Mouse (Mus musculus): ENCODE results near the gene Pde4d.

Pde4d gene

DNA sequence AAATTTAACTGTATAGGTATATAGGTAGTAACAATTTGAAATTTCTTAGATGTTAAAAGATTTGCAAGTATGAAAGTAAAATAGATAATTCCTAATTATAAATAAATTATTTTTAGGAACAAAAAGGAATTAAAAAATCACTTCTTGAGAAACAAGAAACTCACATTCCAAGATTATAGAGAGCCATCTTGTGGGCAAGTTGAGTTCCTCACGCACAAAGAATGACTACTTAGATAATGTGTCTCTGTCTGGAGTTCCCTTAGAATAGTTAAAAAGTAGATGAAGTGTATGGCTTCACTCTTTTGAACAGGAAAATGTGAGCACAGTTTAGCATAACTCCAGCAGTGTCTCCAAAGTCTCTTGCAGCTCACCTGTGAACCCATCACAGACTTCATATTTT lies 1155.4 kb downstream of the Pde4d start:
- no peak for DNase-seq

DNA sequence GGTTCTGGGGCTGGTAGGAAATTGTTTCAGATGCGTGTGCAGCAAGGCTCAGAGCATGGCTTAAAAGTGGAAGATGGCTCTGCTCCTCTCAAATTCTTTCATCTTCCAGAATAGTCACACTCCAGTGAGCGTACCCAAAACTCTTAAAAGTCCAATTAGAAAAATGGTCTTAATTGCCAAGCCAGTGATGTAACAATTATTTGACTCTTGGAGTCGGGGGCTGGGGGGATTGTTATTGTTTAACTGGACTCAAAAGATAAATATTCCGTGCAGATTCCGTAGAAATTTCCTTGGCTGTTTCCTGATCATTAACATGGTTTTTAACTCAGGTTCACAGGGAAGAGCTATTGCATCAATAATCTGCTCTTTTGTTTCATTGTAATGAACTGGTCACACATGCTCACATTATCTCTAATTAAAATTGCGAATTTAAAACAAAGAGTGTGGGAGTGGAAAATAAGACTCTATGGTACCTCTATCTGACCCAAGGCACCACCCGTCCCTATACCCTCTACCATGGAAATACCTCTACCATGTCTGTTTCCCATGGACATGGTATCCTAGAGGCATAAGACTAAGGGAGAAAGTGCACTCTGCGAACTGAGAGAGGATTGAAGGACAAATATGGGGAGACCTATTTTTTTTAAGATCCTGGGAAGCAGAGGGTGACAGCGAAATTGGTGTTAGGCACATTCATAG lies 1159.5 kb downstream of the Pde4d start:
- no peak for DNase-seq

DNA sequence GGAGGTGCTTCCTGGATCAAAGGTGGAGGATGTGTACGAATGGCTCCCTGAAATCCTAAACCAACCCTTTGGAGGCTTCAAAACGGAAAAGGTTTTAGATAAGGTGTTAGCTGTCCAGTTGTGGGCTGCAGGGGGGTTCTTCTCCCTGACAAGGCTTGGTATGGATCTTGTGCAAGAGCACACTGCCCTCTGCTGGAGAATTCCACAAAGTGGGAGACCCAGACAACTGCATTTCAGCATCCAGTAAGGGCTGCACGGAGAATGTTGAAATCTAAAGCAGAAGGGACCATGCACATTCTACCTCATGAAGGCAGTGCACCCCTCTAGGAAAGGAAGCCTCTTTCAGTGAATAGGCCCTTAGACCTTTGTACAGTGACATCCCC lies 1160.0 kb downstream of the Pde4d start:
- DNase-seq, result peak; percentile 53

DNA sequence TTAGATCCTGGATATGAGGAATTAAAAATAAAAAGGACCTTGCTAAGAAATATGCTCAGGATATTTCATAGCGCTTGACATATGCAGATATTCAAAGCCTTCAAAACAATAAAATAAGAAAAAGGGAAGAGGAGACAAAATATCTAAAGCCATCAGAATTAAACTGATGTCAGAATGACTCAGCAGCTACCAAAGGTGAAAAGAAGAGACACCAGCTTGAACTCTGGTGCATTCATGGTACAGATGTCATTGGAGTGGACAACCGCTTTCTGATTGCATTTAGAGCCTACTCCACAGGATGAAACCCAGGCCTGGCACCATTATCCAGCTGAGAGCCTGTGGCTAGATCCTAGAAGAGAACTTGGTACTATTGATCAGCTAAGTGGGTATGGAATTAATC lies 1161.0 kb downstream of the Pde4d start:
- DNase-seq, result no peak

DNA sequence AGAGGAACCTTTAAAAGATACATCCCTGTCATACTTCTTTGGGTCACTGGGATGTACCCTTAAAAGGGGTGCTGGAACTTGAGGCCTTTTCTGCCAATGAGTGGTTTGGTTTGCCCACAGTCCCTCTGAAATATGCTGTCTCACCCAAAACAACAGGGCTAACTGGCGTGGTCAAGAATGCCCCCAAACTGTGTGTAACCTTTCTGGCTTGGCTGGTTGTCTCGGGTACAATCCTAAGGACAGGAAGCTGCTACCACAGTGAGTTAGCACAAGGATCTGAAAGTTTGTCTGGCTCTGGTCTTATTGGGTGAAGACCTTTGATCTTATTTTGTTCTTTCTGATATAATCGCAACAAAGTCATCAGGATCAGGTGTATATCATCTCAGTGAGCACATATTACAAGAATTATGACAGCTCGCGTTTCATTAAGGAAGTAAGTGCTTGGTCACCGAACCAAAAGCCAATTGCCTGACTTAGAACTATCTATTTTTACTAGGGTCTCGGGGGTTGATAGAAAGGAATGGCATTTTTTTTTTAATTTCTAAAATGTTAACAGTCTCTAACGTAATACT lies 1165.6 kb downstream of the Pde4d start:
- no peak for DNase-seq

DNA sequence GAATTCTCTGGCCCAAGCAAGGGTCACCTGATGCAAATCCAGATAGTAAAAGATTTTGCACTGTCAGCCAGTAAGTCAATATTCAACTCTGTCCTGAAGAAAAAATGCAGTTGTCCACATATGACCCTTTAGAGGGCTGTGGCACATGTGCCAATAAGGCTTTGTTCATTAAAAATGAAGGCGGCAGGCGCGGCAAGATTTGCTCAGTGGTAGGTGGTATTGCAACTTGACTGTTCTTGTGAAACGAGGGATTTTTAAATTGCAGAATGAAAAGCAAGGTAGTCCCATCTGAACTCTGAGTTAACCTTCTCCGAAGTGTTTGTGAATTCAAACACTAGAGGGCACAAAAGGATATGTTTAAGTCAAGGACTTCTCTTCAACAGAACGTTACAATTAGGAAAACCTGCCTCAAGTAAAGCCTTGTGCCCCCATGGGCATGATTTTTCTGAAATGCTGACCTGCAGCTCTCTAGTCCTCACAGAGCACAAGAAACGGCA lies 1166.1 kb downstream of the Pde4d start:
- DNase-seq, result no peak

DNA sequence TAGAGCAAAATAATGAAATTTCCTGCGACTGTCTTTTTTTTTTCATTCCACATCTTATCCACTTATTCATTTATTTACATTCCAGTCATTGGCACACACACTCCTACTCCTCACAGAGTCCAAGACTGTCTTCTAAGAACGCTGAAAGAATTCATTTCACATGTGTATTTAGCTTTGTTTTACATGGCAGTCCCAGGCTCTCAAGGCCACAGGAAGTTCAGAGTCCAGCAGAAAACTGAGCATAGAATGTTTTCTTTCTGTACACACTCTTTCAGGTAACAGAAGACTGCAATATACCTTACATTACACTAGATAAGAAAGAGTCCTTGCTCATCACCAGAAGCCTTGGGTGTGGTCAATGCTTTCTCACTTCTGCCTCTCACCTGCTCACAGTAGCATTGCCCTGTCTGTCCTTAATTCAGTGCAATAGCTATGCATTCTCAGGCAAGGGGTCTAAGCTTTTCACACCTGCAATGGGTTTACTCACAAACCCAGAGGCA lies 1169.5 kb downstream of the Pde4d start:
- DNase-seq, result no peak

DNA sequence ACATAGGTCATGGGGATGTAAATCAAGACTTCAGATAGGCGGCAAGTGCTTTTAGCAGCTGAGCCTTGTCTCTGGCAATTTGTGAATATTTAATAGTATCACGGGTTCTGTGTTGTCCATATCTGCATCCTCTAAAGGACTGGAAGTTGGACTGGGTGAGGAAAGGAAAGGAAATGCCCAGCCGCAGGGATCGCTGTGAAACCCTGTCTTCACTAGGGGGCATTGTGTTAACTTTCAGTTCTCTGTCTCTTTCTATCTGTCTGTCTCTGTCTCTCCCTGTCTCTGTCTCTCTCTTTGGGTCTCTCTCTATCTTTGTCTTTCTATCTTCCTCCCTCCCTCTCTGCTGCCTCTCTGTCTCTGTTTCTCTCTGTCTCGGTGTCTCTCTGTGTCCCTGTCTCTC lies 1172.5 kb downstream of the Pde4d start:
- DNase-seq, result no peak

DNA sequence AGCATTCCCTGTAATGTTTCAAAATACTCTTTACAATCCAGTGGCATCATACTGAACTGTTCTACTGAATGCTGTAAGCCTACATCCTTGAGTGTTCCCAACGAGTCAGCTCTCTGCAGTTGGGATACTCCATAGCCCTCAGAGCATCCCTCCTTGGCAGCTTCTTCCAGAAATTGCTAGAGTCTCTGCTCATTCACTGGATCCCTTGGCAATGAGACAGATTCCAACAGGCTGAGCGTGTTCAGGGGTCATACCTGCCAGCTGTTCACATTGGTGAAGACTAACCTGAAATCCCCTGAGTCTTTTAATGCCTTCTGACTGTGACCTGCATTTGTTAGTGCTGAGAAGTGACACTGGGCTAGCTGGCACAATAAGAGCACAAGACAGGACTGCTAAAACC lies 1173.5 kb downstream of the Pde4d start:
- DNase-seq, result no peak

DNA sequence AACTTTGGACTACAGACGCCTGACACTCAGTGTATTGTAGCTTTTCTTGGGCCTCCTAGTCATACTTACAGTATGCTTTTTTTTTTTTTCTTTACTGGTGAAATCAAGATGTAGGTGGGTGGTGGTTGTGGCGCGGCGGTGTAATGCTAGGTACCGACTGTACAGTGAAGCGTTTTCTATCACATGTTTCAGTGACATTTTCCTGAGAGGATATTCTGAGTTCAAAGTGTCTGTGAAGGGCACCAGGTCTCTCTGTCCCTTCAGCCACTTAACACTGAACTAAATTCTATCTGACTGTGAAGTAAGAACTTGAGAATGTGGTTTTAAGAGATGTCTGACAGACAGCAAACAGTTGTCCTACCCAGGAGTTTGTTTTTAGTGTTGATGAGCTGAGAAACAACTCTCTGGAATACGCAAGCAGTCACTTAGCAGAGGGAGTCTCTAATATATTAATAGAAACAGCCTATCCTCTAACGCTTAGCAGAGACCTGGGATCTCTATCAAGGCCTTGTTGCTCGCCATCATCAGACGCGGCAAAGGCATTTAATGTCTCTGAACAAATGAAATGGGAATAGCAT lies 1175.1 kb downstream of the Pde4d start:
- DNase-seq, result no peak

DNA sequence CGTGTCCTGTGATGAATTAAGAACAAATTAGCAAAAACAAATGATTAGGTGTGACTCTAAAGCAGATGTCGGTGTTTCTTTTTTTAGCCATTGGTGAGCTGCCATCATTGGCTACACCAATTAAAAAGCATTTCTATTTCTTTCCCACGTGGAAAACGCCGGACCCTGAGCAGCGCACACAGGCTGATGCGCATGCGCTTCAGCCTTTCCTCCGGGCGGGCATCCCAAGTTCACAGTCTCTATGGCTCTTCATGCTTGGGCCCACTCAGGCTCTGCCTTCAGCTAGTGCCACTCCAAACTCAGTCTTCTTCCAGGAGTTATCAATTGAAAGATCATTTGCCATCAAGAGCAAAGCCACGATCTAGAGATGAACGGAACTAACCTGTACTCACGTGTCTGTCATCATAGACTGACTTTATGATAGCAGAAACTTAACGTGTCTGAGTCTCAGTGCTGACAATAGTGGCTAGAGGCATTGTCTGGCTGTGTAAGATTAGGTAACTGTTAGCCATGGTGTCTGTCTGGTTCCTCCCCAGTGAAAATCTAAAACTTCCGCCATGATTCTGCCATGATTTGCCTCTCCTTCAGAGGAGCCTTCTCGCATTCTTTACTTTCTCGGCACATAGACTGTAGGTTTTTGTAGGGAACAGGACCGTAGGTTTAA lies 1175.8 kb downstream of the Pde4d start:
- no peak for DNase-seq

DNA sequence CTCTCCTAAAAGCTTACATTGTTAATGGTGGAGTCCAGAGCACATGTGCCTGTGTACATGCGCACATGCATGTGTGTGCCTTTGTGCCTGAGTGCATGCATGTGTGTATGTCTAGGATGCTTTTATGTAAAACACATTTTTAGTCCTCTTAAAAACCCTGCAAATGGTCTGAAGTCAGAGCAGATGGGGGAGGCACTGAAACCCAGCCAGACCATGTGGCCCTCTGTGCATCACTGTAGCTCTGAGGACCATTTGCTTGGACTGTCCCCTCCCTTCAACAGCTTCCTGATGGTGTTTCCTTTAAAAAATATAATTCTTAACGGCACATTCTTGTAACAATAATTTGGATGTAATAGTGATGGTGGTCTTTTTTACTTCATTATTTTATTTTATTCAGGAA lies 1177.5 kb downstream of the Pde4d start:
- peak; percentile 29 for DNase-seq

DNA sequence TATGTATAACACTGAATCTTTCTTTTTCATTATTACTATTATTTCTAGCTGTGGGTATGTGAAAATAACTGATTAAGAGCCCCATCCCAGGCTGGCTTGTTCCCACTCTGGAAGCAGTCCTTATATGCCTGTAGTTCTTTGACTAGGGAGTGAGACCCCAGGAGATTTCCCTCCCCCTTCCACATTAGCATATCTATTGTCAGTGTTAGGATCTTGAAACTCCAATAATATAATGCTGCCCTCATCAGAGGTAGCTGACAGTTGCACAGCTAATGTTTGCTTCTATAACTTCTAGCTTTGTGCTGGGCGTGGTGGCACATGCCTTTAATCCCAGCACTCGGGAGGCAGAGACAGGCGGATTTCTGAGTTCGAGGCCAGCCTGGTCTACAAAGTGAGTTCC lies 1178.9 kb downstream of the Pde4d start:
- DNase-seq, result no peak

DNA sequence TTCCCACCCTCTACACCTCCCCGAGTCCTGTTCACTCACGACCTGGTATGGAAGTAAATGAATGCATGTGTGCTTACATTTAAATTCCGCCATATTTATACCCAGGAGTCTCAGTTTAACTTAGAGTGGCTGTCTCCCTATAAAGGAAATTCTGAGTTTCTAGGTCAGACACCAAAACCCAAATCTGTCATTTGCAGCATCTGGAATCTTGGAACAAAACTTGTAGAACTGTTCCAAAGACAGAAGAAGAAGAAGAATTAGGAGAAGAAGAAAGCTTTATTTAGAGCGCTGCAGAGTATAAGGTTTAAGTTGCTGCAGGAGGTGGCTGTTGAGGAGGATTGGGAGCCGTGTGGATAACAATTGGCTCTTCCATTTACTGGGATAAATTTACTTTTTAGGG lies 1179.5 kb downstream of the Pde4d start:
- DNase-seq, result no peak

DNA sequence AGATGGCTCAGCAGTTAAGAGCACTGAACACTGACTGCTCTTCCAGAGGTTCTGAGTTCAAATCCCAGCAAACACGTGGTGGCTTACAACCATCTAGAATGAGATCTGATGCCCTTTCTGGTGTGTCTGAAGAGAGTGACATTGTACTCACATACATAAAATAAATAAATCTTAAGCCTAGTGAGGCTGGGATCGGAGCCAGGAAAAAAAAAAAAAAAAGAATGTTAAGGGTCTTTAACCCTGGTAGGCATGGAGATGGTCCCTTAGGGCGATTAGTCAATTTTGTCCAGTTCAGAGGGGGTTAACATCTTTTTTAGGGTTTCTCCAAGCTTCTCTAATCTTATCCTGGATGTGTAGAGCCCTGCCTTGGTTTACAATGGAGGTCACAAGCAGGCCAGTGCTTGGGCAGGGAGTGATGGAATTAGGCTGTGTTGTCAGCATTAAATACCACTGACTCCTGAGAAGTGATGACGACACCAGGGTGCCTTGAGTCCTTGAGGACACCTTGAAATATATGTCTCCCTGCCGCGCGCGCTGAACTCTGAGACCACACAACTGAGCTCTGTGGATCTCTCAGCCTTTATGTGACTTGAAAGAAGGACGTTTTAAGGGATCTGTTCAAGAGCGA lies 1181.8 kb downstream of the Pde4d start:
- DNase-seq, result no peak

DNA sequence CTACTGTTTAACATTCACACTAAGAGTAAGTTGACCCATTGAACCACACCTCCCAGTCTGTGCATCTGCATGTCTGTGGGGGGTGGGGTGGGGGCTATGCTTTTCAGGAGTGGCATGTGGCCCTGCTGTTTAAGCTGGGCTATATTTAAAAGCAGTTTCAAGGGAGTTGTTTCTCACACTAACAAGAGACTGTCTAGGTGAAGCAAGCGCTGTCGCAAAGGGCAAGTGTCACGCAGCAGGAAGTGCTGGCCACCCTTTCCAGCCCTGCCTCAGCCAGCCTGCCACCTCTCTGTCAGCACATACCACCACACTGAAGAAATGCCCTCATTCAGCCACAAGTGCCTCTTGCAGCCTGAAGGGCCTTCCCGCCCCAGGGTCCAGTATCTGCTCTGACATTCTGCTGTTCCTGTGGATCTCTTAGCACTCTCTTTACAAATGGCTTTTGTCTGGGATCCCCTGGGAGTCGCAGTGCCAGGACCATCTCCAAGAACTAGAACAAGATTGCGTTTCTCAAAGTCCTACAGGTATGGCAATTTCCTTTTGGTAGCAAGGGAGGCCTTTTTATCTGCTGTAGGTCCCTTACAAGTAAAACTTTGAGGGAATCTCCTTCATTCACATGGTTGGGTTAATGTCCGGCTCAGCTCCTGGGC lies 1182.8 kb downstream of the Pde4d start:
- no peak for DNase-seq

DNA sequence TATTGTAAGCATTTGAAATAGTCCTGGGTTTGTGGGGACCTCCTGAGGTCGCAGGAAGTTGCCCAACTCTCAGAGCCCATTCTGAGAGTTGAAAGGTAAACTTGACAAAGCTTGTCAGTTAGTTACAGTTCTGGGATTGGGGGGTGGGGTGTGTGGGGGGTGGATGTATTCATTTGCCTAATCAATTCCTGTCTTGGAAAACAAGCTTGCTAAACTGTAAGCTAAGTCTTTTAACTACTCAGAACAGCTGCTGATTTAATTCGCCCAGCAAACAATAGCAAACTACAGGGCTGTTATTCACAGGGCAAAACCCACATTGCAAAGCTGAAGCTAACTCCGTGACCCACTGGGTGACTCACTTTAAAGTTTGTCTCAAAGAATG lies 1183.3 kb downstream of the Pde4d start:
- DNase-seq, result no peak

DNA sequence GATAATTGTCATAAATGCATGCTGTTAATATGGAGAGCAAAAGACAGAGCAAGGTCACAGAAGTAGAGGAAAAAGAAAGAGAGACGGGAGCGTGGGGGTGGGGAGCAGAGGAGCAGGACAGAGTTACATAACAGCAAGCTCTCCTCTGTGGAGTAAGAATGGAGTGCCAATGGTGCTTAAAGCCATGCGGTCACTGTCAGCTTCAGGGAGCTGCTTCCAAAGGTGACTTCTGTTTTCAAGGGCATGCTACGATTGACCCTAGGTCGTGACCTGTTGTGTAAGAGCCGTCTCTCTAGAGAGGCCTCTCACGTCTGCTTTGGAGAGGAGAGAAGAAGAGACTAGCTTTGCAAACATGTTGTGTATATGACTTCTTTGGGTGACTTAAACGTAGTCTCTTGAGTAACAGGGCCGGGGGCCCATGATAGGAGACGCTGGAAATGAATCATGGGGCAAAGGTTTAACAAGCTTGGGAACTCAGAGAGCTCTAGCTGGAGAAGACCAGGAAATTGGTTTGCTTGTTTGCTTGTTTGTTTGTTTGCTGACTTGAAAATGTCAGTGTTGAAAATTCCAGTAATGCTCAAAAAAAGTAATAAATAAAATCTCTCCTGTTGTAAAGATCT lies 1186.3 kb downstream of the Pde4d start:
- DNase-seq, result no peak

DNA sequence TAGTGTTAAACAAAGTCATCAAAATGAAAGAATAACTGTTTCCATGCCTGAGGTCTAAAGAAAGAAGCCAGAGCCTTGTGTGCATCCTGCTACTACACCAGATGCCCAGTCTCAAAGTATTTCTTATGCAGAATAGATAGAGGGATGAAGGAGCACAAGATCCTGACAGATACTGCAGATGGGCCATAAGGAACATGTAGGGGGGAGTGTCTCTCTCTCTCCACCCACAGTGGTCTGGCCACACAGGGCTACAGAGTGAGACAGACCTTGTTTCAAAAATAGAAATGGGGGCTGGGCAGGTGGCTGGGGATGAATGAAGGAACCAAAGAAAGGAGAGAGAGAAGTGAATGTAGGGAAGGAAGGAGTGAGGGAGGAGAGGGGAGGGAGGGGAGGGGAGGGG lies 1188.5 kb downstream of the Pde4d start:
- no peak for DNase-seq

DNA sequence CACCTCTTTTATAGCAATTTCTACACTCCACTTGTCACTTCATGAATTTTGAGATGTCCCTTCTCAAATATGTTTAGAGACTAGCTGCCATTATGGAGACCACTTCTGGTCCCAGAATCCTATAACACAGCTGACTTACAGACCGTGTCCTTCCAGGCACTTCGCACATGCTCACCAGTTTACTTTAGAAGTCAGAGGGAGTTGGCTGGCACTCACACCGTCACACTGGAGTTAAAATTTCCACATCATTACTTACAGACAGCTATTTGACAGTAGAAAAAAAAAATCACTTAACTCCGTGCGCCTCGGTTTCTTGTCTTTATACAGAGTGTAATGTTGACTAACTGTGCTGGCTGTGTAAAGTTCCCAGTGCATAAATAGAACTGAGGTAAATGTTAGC lies 1189.5 kb downstream of the Pde4d start:
- DNase-seq, result no peak

DNA sequence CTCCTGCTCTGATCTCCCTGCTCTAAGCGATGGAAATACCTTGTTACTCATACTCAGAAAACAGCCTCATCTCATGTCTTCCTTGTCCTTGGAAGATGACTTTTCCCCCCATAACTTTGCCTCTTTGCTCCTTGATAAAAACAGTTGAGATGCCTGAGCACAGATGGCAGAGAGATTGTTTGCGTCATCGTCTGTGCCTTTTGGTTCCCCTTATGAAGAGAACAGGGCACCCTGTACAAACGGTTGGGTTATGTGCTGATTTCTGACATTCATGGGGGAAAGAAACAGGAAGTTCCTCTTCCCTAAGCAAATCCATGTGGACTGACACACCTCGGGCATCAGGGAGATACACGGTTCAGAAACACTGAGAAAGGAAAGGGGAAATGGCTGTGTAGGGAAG lies 1191.8 kb downstream of the Pde4d start:
- DNase-seq, result no peak

DNA sequence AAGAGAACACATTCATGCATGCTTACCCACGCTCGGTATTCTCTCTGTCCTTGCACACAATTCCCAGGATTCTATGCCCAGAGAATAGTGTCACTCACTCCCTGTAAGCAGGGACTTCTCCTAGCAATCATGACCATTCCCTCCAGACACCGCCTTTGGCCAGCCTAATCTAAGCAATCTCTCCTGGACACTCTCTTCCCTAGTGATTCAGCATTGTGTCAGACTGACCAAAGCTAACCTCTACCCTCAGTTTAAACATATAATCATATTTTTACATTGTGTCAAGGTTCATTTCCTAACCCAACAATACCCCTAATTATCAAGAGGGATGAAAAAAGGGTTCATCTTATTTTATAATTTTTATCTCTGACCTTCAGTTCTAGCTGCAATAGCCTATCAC lies 1193.7 kb downstream of the Pde4d start:
- DNase-seq, result no peak

DNA sequence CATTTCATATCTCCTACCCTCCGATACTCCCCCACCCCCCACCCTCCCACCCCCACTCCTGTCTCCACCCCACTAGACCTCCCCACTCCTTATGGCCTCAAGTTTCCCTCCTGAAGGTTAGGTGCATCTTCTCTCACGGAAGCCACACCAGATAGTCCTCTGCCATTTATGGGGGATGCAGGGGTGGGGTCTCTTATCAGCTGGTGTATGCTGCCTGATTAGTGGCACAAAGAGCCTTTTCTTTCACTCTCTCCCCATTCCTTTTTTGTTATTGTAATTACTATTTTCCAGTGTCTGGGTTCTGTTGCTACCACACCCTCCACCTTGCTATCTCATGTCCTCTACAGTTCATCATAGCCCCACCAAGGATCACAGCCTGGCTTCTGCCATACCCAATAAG lies 1194.3 kb downstream of the Pde4d start:
- no peak for DNase-seq
